Mouse (Mus musculus) CH12.LX (cell line): Measurements from ENCODE around the gene Csnk2a1.

Experiments used
- CTCF ChIP-seq, 2 experiments: IDR thresholded peaks in 1 of 2; conservative IDR thresholded peaks in 1 of 2; 2 replicates each; pipeline ENCODE4 v1.5.1; 2011 to 2012; ENCODE audit warnings: low read depth in 2 of 2, low read length in 2 of 2, improper control_type of control experiment in 1 of 2, inconsistent platforms in 1 of 2, mild to moderate bottlenecking in 1 of 2, moderate library complexity in 1 of 2
- TBP ChIP-seq: conservative IDR thresholded peaks from 2 replicates; pipeline ENCODE4 v1.6.1; 2011; ENCODE audit warnings: low read depth, low read length, improper control_type of control experiment

GRCm38 (mm10) chr2:152216975-152217374 is 9.7 kb upstream of the Csnk2a1 start:
- TF ChIP-seq CTCF (conservative IDR thresholded peaks at IDR 0.05 in 1 of 2, IDR thresholded peaks at IDR 0.05 in 1 of 2; ENCODE audit: low read depth in 2 of 2, low read length in 2 of 2) (no peak), TBP (no peak)
